Mouse (Mus musculus): Measurements from ENCODE around the gene Fuca1.

Gene Fuca1

DNA sequence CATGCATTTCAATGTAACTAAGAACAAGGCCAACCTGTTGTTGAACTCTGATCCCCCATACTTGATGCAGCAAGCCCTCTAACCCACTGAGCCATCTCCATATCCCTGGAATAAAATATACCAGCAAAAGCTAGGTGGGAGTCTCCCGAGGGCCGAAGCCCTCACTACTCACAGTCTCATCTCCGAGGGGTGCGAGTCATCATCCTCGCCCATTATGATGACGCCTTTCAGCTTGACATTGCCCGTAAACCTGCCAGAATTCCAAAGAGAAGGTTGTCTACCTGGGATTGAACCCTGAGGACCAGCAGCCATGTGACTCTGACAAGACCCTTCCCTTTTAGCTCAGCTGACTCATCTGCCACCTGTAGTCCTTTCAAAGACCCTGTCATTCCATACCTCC lies 65.2 kb downstream of the Fuca1 start:
- no peak for DNase-seq

DNA sequence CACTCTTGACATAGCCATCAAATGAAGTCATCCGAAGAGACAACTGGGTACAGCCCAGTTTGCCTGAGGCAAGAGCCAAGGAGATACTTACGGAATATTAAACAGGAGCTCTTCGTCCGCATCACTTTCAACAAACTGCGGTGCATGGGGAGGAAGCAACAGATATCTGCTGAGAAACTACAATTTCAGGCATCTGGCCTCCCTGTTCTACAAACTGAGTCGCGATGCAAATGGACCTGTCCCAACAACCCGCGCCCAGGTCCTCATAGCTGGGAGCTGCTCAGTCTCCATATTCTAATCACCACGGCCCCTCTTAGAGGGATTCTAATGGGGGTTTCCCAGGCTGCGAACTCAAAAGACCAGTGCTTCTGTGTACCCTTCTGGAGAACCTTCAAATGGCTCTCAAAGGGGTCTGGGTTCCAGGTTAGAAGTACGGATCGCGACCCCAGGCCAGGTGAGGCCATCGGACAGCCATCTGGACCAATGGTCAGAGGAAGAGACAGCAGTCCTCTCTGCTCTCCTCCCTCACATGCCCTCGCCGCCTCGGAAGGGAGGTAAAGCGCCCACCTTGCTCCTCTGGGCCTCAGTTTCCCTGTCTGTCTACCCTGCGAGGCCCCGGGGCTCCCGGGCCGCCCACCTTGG lies 65.9 kb downstream of the Fuca1 start:
- DNase-seq = no peak

- peak; percentile 95 for DNase-seq
Measured at GRCm38 (mm10) chr4:135986943-135987710, 66.6 kb downstream of the Fuca1 start, which contains the start of gene Pithd1. TSS of gene Pithd1 (minus strand) at chr4:135987264.

DNA sequence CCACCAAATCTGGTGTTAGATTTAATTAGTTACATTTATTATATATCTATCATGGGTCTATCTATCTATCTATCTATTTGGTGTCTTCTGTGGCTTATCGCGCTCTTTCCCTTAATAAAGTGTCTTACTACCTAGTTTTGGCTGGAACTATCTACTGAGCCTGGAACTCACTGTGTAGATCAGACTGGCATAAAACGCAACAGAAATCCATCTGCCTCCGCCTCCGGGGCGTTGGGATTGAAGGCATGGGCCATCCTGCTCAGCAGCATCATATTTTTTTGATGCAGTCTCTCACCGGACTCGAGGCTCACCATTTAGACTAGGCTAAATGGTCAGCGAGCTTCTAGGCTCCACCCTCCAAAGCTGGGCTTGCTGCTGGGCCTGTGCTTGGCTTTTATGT lies 67.2 kb downstream of the Fuca1 start:
- DNase-seq = no peak

All from thymus, postnatal 14 days (tissue).